Mouse (Mus musculus) olfactory bulb, adult 2 months (tissue): Measurements from ENCODE around the gene Adcy2.

Source experiments
- CTCF ChIP-seq: fragments of 200-500 bp; IDR thresholded peaks from 2 replicates; pipeline ENCODE4 v1.5.1; 2012; ENCODE audit warnings: low read depth, mild to moderate bottlenecking, low read length, moderate library complexity; ENCODE audit not compliant: insufficient read depth
- POLR2A ChIP-seq: fragments of 200-500 bp; IDR thresholded peaks from 2 replicates; pipeline ENCODE4 v1.6.1; 2012; ENCODE audit warnings: mild to moderate bottlenecking, low read depth, low read length, moderate library complexity; ENCODE audit not compliant: insufficient read depth

- TF ChIP-seq POLR2A (no peak), CTCF (no peak)
These were observed 356.6 kb downstream of the Adcy2 start for GRCm38 (mm10) chr13:68642786-68643185.
